Mouse (Mus musculus) ES-E14 (cell line): ENCODE data around the gene Slc35f1. TPM values are rescaled to one million over a fixed set of nuclear protein-coding genes. Genes with fewer than 3 reads are reported as not detected.

Experiments used
- DNase-seq: peaks from one replicate; pipeline ENCODE4 v3.0.0-alpha.2; 2013; ENCODE audit warnings: low read depth, low spot score
- H3K27ac ChIP-seq: 2 replicates; pipeline ENCODE4 v1.5.1; 2012; ENCODE audit warnings: low read depth, mild to moderate bottlenecking, low read length, moderate library complexity, mixed read lengths; ENCODE audit not compliant: poor library complexity, insufficient read depth, severe bottlenecking
- H3K36me3 ChIP-seq: 2 replicates; pipeline ENCODE4 v1.6.1; 2012; ENCODE audit warnings: mild to moderate bottlenecking, low read length, moderate library complexity, mixed read lengths; ENCODE audit not compliant: control insufficient read depth, poor library complexity, insufficient read depth, severe bottlenecking
- H3K4me1 ChIP-seq, 2 experiments: fragments of 150-350 bp in 1 of 2; sonication (generic) in 1 of 2; 2 replicates each; pipeline ENCODE4 v1.6.1; 2012; ENCODE audit warnings: low read length in 2 of 2, mild to moderate bottlenecking in 1 of 2, mixed read lengths in 1 of 2; ENCODE audit not compliant: control insufficient read depth in 2 of 2, insufficient read depth in 2 of 2, poor library complexity in 1 of 2
- H3K4me3 ChIP-seq, 2 experiments: fragments of 150-350 bp in 1 of 2; sonication (generic) in 1 of 2; 2 replicates each; pipeline ENCODE4 v1.5.1; 2012; ENCODE audit warnings: low read length in 2 of 2, low read depth in 1 of 2, mild to moderate bottlenecking in 1 of 2, mixed read lengths in 1 of 2; ENCODE audit not compliant: insufficient read depth in 1 of 2, poor library complexity in 1 of 2, severe bottlenecking in 1 of 2
- H3K9ac ChIP-seq: 2 replicates; pipeline ENCODE4 v1.6.1; 2012; ENCODE audit warnings: low read depth, mild to moderate bottlenecking, low read length, mixed read lengths; ENCODE audit not compliant: poor library complexity, insufficient read depth, severe bottlenecking
- H3K9me3 ChIP-seq: fragments of 150-350 bp; sonication (generic); 2 replicates; pipeline ENCODE4 v1.6.1; 2012; ENCODE audit warnings: low read depth, mild to moderate bottlenecking, low read length; ENCODE audit not compliant: control insufficient read depth, insufficient read depth
- CHD2 ChIP-seq: IDR thresholded peaks from 2 replicates; pipeline ENCODE4 v1.6.1; 2014; ENCODE audit warnings: mild to moderate bottlenecking, low read depth, low read length, inconsistent platforms
- HCFC1 ChIP-seq: IDR thresholded peaks from 2 replicates; pipeline ENCODE4 v1.6.1; 2012; ENCODE audit warnings: low read length, inconsistent platforms, borderline replicate concordance; ENCODE audit not compliant: insufficient read depth
- MAFK ChIP-seq: IDR thresholded peaks from 2 replicates; pipeline ENCODE4 v1.6.1; 2014; ENCODE audit warnings: mild to moderate bottlenecking, low read depth, low read length, inconsistent platforms; ENCODE audit not compliant: insufficient read depth
- ZC3H11A ChIP-seq: IDR thresholded peaks from 2 replicates; pipeline ENCODE4 v1.6.1; 2012; ENCODE audit warnings: low read depth, mild to moderate bottlenecking, inconsistent platforms, low read length, borderline replicate concordance
- ZNF384 ChIP-seq: IDR thresholded peaks from 2 replicates; pipeline ENCODE4 v1.6.1; 2012; ENCODE audit warnings: low read depth, low read length, inconsistent platforms
- in situ Hi-C, 2 experiments: fragments of 600-800 bp; cut with MboI; formaldehyde crosslinking; loops; one replicate each; pipeline ENCODE4 v1.15.1; 2025; ENCODE audit warnings: low sequenced_read_pairs in 2 of 2, inconsistent platforms in 1 of 2; ENCODE audit not compliant: unreplicated experiment in 2 of 2
- total RNA-seq: library from RNA; depleted of rRNA; stranded (reverse); fragments of 300-350 nt; gene quantifications from 2 replicates; pipeline ENCODE4 v1.2.3, GENCODE M21; 2012

Gene Slc35f1
- total RNA-seq, 1 experiment = 0.80 TPM

GRCm38 (mm10) chr10:52779926-52780485, 89.7 kb downstream of the Slc35f1 start:
- Histone ChIP-seq H3K9me3 (no peaks in the 10 kb centered on the region), H3K36me3 (no peaks in the 10 kb centered on the region), H3K4me1 (no peaks in the 10 kb centered on the region), H3K4me3 (no peak overlapping the region), H3K9ac (no peak overlapping the region), H3K27ac (no peak overlapping the region)
- no peak for TF ChIP-seq CHD2
- TF ChIP-seq ZNF384 = no peak
- in situ Hi-C loops = no loop called here
- DNase-seq = no peak

GRCm38 (mm10) chr10:52787075-52787474, 96.7 kb downstream of the Slc35f1 start:
- DNase-seq = no peak
- Histone ChIP-seq H3K4me1 (no peaks in the 10 kb centered on the region), H3K9ac (no peak overlapping the region), H3K9me3 (no peaks in the 10 kb centered on the region), H3K4me3 (no peak overlapping the region), H3K27ac (no peak overlapping the region), H3K36me3 (no peaks in the 10 kb centered on the region)
- in situ Hi-C loops = no loop called here
- no peak for TF ChIP-seq HCFC1
- TF ChIP-seq ZC3H11A = no peak
- TF ChIP-seq ZNF384 = no peak
- TF ChIP-seq MAFK = no peak
- TF ChIP-seq CHD2 = no peak

- Histone ChIP-seq H3K4me3 (no peak overlapping the region), H3K9me3 (no peaks in the 10 kb centered on the region), H3K36me3 (no peaks in the 10 kb centered on the region), H3K27ac (no peak overlapping the region), H3K9ac (no peak overlapping the region), H3K4me1 (no peaks in the 10 kb centered on the region)
- in situ Hi-C loops = no loop called here
- no peak for DNase-seq
- TF ChIP-seq ZNF384 = no peak
- no peak for TF ChIP-seq HCFC1
- no peak for TF ChIP-seq MAFK
- no peak for TF ChIP-seq ZC3H11A
- TF ChIP-seq CHD2 = no peak
These were observed 101.2 kb downstream of the Slc35f1 start for GRCm38 (mm10) chr10:52791560-52791959.

- in situ Hi-C loops = no loop called here
- no peak overlapping the region for H3K9ac ChIP-seq
- no peak overlapping the region for H3K27ac ChIP-seq
- no peak for DNase-seq
- H3K36me3 ChIP-seq = no peaks in the 10 kb centered on the region
- H3K9me3 ChIP-seq = no peaks in the 10 kb centered on the region
- H3K4me1 ChIP-seq = no peaks in the 10 kb centered on the region
- TF ChIP-seq ZC3H11A (no peak), ZNF384 (no peak), CHD2 (no peak), HCFC1 (no peak), MAFK (no peak)
- no peak overlapping the region for H3K4me3 ChIP-seq
These were observed 107.1 kb downstream of the Slc35f1 start for GRCm38 (mm10) chr10:52797454-52797853.

GRCm38 (mm10) chr10:52807808-52808207, 117.5 kb downstream of the Slc35f1 start:
- H3K36me3 ChIP-seq = no peaks in the 10 kb centered on the region
- H3K4me3 ChIP-seq = no peak overlapping the region
- H3K4me1 ChIP-seq = no peaks in the 10 kb centered on the region
- in situ Hi-C loops = no loop called here
- no peak overlapping the region for H3K9ac ChIP-seq
- H3K9me3 ChIP-seq = no peaks in the 10 kb centered on the region
- no peak overlapping the region for H3K27ac ChIP-seq
- DNase-seq = no peak
- no peak for TF ChIP-seq CHD2
- TF ChIP-seq HCFC1 = no peak
